Mouse (Mus musculus) liver (tissue): ENCODE results near the gene Kcnma1.

Experiments used
- DNase-seq: peaks from one replicate; pipeline ENCODE4 v3.0.0-alpha.2; 2020; ENCODE audit warnings: mixed read lengths

Kcnma1 gene

DNA sequence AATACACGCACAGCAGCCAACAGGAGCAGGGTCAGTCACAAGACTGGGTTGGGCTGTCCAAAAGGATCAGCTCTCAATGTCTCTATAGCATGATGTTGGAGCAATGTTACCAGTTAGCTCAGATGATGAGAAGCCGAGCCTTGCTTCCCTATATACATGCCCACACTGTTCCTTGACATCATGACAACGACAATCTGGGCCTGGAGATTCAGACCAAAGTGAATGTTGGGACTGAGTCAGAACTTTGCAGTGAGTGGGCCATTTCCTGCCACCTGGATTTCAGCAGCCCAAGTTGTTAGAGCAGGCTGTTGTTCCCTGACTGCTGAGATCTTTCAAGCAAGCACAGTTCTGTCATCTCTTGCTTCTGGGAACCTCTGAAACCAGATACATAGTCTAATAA is 347.9 kb downstream of the Kcnma1 start:
- no peak for DNase-seq

GRCm38 (mm10) chr14:23651682-23652081 is 362.6 kb downstream of the Kcnma1 start:
- DNase-seq: no peak

GRCm38 (mm10) chr14:23650126-23650525 is 364.2 kb downstream of the Kcnma1 start:
- no peak for DNase-seq

DNA sequence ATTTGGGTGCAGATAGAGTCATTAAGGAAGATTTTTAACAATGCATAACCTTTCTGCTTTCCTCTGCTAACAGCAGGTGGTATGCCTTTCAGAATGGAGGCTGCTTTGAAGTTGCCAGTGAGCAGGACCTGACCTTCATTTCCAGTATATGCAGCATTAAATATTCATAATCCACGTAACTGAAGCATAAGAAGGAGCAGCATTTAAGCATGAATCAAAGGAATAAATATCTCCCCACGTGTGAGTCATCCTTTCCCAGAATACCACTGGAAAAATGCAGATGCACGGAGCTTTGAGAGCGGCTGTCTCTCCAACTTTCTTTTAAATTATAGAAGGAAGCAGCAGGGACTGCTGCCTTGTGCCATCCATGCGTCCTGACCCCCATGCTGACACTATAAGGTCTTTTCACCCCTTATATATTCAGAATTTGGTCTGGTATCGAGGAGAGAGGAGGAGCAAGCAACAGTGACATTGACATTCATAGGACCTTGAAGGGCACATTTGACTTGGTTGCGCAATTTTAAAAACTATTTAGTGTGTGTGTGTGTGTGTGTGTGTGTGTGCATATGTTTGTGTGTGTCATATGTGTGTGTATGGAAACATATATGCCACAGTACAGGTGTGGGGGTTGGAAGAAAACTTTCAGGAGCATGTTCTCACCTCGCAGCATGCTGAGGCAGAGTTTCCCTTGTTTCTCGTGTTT is 368.8 kb downstream of the Kcnma1 start:
- DNase-seq: no peak

DNA sequence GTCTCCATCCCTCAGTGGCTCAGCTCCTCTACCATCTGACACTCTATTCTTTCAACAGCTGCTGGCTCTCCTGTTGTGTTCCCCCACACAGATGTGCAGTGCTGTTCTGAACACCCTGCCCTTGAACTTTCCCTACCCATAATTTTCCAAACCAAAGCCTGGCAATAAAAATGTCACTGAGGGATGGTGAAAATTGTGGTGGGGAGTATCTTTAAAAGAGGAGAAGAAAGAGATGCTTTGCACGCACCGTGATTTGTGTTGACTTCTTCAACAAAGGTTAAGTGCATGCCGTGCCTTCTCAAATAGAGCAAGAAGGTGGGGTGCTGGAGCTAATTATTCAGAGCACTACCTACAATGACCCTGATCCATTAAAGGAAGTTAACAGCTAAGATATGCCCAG is 371.1 kb downstream of the Kcnma1 start:
- no peak for DNase-seq

GRCm38 (mm10) chr14:23640665-23641064 is 373.6 kb downstream of the Kcnma1 start:
- DNase-seq: no peak

DNA sequence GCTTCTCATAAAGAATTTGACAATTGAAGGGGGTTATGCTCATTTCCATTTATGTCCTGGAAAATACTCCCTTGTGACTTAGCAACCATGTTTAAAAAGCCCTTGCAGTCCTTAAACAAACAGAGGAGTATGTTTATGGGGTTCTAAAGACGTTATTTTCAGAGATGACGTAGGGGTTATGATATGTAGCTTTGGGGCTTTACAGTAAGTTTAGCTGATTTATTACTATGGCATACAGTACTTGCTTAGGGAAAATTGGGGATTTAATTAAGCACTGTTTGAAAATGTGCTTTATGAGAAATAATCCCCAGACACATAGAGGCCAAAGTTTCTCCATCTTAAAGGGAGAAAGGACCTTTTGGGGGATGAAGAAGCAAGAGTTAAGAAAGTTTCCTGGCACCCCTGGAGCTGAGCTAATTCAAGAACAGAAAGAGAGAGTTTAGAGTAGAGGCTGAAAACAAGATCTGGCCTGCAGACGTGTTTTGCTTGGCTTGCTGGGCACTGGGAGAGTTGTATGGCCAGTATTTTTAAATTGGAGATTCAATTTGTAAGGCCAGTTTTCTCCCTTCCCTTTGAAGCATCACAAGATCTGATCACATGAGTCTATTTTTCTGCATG is 376.1 kb downstream of the Kcnma1 start:
- DNase-seq: no peak

- DNase-seq: no peak
Measured at GRCm38 (mm10) chr14:23635903-23636302, 378.4 kb downstream of the Kcnma1 start.

DNA sequence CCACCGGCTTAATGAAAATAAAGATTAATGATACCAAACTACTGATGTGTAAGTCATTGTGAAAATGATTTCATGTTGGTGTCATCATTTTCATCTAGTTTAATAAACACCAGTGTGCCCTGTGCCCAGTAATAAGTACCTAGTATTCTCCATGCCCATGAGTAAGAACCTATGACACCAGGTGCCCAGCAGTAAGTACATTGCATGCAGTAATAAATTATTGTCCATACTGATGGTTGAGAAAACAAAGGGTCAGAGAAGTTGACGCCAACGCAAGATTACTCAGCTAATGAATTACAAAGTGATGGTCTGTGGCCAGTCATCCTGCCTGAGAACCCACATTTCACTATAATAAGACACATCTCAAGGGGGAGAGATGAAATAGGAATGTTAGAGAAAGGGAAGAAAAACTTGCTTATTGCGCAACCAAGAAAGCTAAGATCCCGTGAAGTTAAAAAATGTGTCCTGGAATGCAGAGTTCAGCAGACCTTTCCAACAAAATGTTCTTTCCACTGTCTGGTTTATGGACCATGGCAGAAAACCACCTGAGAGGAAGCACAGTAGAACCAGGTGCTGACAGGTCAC is 381.2 kb downstream of the Kcnma1 start:
- DNase-seq: no peak

DNA sequence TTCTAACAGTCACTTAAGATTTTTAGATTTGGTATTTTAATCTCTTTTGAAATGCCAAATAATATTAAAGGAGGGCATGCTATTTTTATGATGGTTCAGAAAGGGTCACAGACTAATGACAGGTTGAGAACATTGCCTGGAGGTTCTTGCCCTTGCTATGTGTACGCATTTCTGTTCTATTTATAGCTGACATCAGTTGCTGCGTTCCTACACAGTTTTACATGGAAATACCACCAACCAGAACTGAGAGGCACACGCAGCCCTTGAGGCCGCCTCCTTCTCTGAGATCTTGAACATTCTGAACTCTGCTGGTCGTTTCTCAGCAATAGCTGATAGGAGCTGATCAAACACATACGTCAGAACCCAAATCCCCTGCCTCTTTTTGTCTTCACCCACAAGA is 387.4 kb downstream of the Kcnma1 start:
- DNase-seq: no peak

- no peak for DNase-seq
Measured at GRCm38 (mm10) chr14:23626114-23626513, 388.2 kb downstream of the Kcnma1 start.

DNA sequence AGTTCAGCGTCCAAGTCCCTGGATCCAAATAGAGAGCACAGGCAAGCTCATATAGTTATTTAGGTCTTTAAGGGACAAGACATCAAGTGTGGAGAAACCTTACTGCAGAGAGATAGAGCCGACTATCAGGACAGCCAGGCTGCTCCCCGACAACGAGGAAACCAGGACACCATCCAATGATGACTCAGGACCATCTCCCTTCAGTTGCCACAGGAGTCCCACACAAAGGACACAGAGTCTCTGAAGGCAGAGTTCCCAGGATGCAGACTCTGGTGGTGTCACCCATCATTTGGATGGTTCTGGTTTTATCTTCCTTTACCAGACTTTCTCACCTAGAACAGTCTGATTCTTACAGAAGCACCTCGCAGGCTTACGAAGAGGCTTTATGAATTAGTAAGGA is 388.9 kb downstream of the Kcnma1 start:
- no peak for DNase-seq

- DNase-seq: no peak
Measured at GRCm38 (mm10) chr14:23624455-23624854, 389.8 kb downstream of the Kcnma1 start.

GRCm38 (mm10) chr14:23620685-23621084 is 393.6 kb downstream of the Kcnma1 start:
- no peak for DNase-seq

GRCm38 (mm10) chr14:23618973-23619372 is 395.3 kb downstream of the Kcnma1 start:
- DNase-seq: no peak

DNA sequence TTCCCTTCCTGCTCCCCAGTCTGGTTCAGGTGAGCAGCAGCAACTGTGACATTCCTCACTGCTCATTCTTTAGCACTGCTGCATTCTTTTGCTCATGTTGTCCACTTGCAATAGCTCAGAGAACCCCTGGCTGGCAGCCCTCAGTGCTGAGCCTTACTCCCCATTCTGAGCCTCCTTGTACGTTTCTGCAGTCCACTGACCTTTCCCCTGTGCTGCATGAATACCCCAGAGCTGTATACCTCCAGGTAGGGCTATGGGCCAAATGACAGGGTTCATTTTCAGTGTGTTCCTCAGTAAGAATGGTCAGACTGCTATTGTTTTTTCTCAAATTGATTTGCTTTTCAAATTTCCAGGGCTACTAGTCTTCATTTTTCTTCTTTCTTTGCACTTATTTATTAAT is 396.2 kb downstream of the Kcnma1 start:
- no peak for DNase-seq

DNA sequence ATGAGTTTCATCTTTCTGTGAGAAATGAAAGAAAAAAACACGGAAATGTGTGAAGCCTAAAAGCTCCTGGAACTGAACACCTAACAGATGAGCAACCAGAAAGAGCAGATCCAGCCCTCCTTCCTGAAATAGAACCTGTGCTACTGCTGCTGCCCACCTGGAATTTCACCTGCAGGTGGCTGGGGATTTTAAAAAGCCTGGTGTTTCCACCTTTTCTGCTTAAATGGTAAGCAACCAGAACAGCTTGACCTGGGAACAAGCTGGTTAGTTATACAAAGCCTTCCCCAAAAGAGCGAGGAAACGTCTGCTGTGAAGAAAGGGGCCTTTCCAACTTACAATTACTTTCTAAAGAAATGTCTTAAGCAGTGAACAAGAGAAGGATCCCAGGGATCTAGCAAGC is 404.2 kb downstream of the Kcnma1 start:
- DNase-seq: no peak

DNA sequence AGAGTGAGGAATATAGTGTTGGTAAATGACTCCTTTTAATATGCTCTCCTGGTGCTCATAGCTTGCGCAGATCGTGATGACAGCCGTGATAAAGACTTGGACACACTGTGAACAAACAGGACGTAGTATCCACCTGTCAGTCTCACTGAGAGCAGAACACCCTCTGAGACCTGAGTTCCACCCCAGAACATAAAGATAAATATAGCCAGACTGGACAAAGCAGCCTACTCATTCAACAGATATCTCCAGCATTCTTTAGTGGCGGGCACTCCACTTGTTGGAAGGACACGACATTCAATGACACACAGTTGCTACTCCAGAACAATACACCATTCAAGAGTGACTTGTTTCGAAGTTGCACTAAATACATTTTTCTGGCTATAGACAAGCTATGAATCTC is 408.6 kb downstream of the Kcnma1 start:
- DNase-seq: no peak

- no peak for DNase-seq
Measured at GRCm38 (mm10) chr14:23602937-23603336, 411.4 kb downstream of the Kcnma1 start.

- DNase-seq: no peak
Measured at GRCm38 (mm10) chr14:23602054-23602453, 412.2 kb downstream of the Kcnma1 start.

GRCm38 (mm10) chr14:23594629-23595028 is 419.7 kb downstream of the Kcnma1 start:
- no peak for DNase-seq

DNA sequence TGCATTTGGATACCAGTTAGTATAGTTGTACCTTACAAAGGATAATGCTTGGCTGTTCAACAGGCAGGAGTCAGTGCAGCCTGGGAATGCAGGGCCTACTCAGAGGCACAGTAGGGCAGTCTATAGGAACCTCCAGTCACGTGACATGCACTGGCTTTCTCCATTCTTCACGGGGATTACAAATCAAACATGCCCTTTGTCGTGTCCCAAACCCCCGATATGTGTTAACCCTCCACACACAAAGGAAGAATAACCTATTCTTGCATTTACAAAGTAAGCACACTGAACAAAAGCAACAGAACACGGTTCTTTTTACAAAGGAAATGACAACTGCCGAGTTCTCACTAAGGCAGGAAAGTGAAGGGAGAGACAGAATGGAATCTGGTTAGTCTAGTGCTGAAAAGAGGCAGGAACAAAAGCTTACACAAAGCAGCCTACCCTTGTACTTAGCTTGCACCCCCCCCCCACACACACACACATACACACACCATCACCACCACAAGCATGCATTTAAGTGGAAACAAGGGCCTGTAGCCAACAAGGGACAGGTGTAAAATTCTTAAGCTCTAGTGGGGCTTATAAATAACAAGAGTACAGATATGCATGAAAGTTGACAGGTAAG is 421.4 kb downstream of the Kcnma1 start:
- no peak for DNase-seq

DNA sequence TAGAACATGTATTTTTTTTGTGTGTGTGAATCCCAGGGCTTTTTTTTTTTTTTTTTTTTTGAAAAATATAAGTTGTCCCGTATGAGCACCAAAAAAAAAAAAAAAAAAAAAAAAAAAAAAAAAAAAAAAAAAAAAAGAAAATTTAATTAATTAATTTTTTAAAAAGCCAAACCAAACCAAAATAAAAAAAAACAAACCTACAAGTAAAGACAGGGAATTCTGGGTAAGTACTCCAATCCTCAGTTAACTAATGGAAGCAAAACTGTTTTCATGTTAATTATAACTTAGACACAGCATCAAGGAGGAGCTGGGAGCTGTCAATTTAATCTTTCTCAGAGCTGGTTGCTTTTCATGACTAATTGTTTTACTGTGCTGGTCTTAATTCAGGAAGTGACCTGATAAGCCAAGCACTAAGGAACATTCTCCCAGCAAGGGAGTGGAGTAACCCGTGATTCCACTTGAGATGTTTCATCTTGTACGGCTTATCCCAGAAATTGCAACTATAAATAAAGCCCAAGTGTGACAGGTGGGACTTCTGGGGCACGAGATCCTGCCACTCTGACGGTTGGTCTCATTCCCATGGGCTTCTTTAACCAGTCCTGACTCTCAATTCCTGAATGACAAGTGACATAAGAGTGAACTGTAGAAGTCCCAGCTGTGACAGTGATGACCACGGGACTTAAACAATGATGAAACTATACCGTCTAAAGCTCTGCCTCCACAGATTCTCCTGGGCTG is 424.4 kb downstream of the Kcnma1 start:
- no peak for DNase-seq
